Mouse (Mus musculus) embryonic fibroblast, embryonic 13.5 days (primary cell): ENCODE results near the gene Naa11.

Source experiments
- CTCF ChIP-seq: IDR thresholded peaks from 2 replicates; pipeline ENCODE4 v1.5.1; 2011; ENCODE audit warnings: mild to moderate bottlenecking, control low read depth, low read length, moderate library complexity, borderline replicate concordance; ENCODE audit not compliant: insufficient read depth
- POLR2A ChIP-seq: IDR thresholded peaks from 2 replicates; pipeline ENCODE4 v1.6.1; 2011; ENCODE audit warnings: low read depth, mild to moderate bottlenecking, control low read depth, low read length, moderate library complexity

- TF ChIP-seq POLR2A (no peak), CTCF (no peak)
Observed at GRCm38 (mm10) chr5:97409234-97409704, 17.1 kb upstream of the Naa11 start.
